Mouse (Mus musculus) bone marrow macrophage, adult 2 months (primary cell): ENCODE data around the gene Banf1.

Experiments
- CTCF ChIP-seq: IDR thresholded peaks from 2 replicates; pipeline ENCODE4 v1.5.1; 2012; ENCODE audit warnings: low read depth, mild to moderate bottlenecking, low read length, moderate library complexity
- POLR2A ChIP-seq: IDR thresholded peaks from 2 replicates; pipeline ENCODE4 v1.6.1; 2012; ENCODE audit warnings: mild to moderate bottlenecking, low read depth, low read length, borderline replicate concordance

DNA sequence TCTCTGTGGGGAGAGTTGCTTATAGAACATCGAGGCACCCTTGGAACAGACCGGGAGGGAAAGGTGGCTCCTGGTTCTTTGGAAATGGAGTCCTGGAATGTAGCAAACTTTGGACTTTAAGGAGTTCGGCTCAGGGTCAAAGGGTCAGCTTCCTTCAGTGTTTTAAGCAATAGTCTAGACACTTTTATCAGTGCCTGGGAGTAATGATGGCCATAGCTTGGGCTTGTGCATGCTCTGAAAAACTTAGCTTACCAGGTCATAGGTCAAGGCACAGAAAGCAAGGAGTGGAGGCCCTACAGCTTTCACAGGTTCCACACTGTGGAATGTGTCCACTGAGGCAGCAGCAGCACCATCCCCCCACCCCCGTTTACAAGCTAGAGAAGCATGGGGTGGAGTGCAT lies 7.8 kb upstream of the Banf1 start:
- TF ChIP-seq CTCF (no peak), POLR2A (no peak)
